Mouse (Mus musculus) left cerebral cortex, adult 2 months (tissue): ENCODE results near the gene Anxa6. TPM values are rescaled to one million over a fixed set of nuclear protein-coding genes. Genes with fewer than 3 reads are reported as not detected.
A peak's percentile ranks its signal among the peaks of the same experiment; 100 is the strongest.

Source experiments
- DNase-seq, 2 experiments: peaks; one replicate each; pipeline ENCODE4 v3.0.0; 2021 to 2022; ENCODE audit warnings: low spot score in 2 of 2, mixed read lengths in 1 of 2; ENCODE audit errors: extremely low spot score in 1 of 2
- H3K27ac ChIP-seq: fragments of 200-600 bp; 2 replicates; pipeline ENCODE4 v1.8.1; 2022
- H3K4me3 ChIP-seq: fragments of 200-600 bp; 2 replicates; pipeline ENCODE4 v1.8.1; 2022
- CTCF ChIP-seq: fragments of 200-600 bp; IDR thresholded peaks from 2 replicates; pipeline ENCODE4 v1.8.1; 2022; ENCODE audit warnings: antibody characterized with exemption, mild to moderate bottlenecking, moderate library complexity
- intact Hi-C: fragments of 180-260 bp; cut with DNase I; formaldehyde crosslinking; loops from one replicate; pipeline ENCODE4 v1.15.1; 2025
- long read RNA-seq, 2 experiments: library from polyadenylated mRNA; stranded (forward); transcript quantifications; one replicate each; pipeline ENCODE4 v2.0.0; 2021; ENCODE audit warnings: borderline mapping rate in 2 of 2
- total RNA-seq, 2 experiments: library from RNA; stranded (reverse); gene quantifications; 2 replicates each; pipeline ENCODE4 v1.2.3; 2021

Anxa6 gene
- 10 to 100 TPM; 85.5 to 86.7 TPM for total RNA-seq
- long read RNA-seq, experiment 1, transcript Anxa6-201 (25 exons, 2,471 nt): minor isoform, 28 of 124 reads
- long read RNA-seq, experiment 1, transcript Anxa6-202 (26 exons, 2,489 nt): major isoform, 80 of 124 reads
- long read RNA-seq, experiment 1, partial matches to known transcripts: 4 of 124 reads
- long read RNA-seq, experiment 1, other reads (novel, unspliced or antisense): 12 of 124 reads
- long read RNA-seq, experiment 2, transcript Anxa6-202 (26 exons, 2,489 nt): major isoform, 53 of 91 reads
- long read RNA-seq, experiment 2, transcript Anxa6-201 (25 exons, 2,471 nt): minor isoform, 18 of 91 reads
- long read RNA-seq, experiment 2, partial matches to known transcripts: 11 of 91 reads
- long read RNA-seq, experiment 2, other reads (novel, unspliced or antisense): 9 of 91 reads

DNA sequence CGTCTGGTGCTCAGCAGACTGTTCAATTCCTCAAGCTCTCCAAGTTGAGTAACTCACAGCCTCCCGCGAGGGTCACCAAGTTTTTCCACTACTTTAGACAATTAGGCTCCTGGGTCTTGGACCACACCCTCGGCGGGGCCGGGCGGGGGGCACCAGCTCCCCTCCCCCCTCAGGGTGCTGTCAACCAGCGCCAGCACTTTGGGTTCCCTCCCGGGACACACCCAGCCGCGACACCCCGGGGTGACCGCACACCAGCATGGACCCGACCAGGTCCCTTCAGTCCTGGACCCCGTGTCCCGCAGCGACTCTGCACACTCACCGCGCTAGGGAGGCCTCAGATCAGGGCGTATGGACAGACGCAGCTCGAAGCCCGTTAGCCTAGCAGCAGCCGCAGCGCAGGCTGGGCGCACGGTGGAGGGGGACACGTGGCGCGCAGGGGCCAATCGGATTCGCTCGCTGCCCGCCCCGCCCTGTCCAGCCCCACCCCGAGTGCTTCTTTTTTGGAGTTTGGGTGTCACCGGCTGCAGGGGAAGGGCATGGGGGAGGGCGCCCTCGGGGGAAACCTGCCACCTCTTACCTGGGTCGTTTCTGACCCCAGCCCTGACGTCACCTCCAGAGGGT lies at the start of gene Anxa6:
TSS of gene Anxa6 (minus strand) at position 406 of the 621 bp plus-strand sequence.
- no peak for TF ChIP-seq CTCF

DNA sequence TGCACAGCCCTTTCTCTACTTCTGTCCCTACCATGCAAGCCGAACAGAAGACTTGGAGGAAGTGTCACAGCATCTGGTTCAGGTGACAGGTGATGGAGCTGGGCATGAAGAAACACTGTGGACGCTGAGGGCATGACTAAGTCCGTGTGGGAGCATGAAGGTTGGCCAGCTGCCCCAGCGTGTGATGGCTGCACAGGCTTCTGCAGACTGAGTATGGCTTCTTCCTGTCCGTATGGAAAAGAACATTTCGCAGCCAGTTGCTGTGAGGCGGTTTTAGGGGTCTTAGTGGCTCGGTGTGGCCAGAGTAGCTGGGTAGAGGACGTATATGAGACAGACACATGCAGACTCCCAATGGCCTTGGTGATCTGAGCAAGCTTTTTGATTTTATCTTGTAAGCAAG lies 48.0 kb upstream of the Anxa6 start:
- intact Hi-C loops: no loop called here
- Histone ChIP-seq H3K27ac (no peak overlapping the region), H3K4me3 (no peak overlapping the region)
- DNase-seq: no peak
- TF ChIP-seq CTCF: no peak

More for the DNA sequence above, at the start of gene Anxa6:
- intact Hi-C loops: no loop called here
- Histone ChIP-seq H3K27ac (peak within 1 kb of the TSS; percentile 79), H3K4me3 (peak within 1 kb of the TSS; percentile 89)
- peak; percentile 81 to 83 for DNase-seq

DNA sequence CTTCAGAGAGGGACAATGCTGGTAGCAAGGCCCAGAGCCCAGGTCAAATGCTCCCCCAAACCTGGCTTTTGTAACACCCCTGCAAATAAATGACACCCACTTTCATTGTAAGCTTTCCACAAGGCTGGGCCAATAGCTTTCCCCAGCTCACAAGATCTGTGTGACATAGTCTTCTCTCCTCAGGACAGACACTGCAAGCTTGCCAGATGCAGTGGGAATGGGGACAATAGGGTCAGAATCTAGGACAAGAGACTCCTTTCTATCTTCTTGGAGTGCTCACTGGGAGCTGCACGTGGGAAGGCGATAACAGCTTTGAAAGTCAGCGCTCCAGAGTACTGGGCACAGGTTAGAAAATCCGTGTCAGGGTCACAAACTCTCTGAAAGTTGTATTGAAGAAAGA lies 45.9 kb upstream of the Anxa6 start:
- DNase-seq: no peak
- intact Hi-C loops: loop anchor here (10.0 kb wide), 1 partner anchor 194 kb away; no protein-coding TSS in a partner anchor
- Histone ChIP-seq H3K27ac (no peak overlapping the region), H3K4me3 (no peak overlapping the region)
- no peak for TF ChIP-seq CTCF

DNA sequence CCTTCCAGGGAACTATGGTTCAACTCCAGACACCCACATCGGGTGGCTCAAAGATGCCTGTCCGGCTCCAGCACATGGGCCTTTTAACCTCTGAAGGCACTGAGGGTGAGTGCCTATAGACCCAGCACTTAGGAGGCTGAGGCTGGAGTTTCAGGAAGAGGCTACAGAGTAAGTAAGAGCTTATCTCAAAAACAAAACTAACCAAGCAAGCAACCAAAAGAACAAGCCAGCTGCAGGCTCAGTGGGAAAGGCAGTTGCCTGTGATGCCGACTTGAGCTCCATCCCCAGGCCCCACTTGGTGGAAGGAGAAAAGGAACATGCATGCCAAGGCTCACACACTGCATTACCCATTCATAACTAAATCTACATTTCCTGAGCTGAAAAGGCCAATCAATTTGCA lies 45.3 kb upstream of the Anxa6 start:
- Histone ChIP-seq H3K4me3 (no peak overlapping the region), H3K27ac (no peak overlapping the region)
- DNase-seq: no peak
- intact Hi-C loops: loop anchor here (10.0 kb wide), 1 partner anchor 194 kb away; no protein-coding TSS in a partner anchor
- no peak for TF ChIP-seq CTCF

DNA sequence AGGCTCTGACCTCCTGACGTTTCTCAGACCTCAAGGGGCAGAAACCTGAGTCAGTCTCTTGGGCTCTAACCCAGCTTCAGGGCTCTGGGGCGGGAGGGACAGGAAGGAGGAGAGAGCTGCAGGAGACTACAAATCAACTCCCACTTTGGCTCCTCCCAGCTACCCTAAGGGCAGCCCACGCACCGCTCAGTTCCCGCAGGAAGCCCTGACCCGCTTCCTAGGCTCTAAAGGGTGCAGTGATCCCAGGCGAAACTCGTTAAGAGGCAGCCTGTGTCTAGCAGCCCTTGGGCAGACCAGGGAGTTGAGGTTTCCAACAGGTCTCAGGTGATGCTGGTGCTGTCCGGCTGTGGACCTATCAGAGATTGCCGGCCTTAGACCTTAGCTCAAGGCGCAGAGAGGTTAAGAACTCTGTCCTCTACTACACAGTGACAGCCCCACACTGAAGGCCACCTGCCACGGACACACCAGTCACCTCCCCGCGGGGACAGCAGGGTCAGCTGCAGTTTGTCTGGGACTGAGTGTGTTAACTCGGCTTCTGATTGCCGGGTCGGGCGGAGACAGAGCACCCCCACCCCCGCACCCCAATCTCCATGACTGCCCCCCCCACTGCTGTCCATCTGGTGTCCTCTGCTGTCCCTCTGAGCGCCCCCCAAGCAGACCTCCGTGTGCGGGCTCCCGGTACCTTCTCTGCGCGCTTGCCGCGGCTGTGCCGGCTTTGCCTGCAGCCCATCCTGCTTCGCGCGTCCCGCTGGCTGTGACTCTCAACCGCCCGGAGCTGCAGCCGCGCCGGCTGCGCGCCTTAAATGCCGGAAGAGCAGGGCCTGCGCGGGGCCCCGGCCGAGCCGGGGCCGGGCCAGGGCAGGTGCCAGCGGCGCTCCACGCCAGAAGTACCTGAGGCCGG lies 44.3 kb upstream of the Anxa6 start, which contains the start of gene Ccdc69:
TSS of gene Ccdc69 (minus strand) at position 801 of the 901 bp plus-strand sequence.
- Histone ChIP-seq H3K27ac (no peak within 1 kb of the TSS), H3K4me3 (peak within 1 kb of the TSS; percentile 42)
- intact Hi-C loops: loop anchor here (10.0 kb wide), 1 partner anchor 193 kb away; no protein-coding TSS in a partner anchor
- peak in 1 of 2 experiments; percentile 21 for DNase-seq
- TF ChIP-seq CTCF: no peak

DNA sequence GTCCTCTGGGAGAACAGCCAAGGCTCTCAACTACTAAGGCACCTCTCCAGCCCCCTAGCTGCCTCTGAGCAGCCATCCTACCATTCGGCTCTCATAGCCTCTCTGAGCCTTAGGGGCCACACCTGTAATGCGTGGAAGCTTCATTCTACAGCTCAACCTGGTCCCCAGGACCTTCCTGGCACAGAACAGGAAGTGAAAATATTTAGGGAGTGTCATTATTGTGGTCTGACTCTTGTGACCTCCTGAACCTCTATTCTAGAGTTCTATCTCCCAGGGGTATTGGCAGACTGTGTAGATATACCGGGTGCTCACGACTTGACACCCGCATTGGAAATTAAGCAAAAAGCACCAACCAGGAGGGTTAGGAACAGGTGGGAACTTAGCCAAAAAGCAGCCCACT lies 43.0 kb upstream of the Anxa6 start:
- no peak overlapping the region for H3K27ac ChIP-seq
- no peak overlapping the region for H3K4me3 ChIP-seq
- no peak for TF ChIP-seq CTCF
- intact Hi-C loops: loop anchor here (10.0 kb wide), 1 partner anchor 191 kb away; no protein-coding TSS in a partner anchor
- DNase-seq: no peak

DNA sequence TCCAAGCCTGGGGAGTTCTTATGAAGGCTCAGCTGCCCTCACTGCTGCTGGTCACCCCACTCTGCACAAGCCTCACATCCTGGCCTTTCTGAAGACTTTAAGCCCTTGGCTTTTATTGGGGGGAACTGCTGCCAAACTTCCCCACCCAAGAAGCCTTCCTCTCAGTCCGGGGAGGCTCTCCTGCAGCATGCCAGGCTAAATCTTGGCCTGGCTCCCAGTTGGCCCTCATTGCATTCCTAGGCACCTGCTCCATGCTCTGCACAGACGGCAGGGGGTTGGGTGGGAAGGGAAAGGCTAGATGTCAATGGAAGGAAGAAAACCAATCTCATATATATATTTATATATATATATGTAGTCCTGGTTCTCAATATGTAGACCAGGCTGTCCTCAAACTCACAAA lies 42.4 kb upstream of the Anxa6 start:
- no peak for TF ChIP-seq CTCF
- Histone ChIP-seq H3K4me3 (no peak overlapping the region), H3K27ac (no peak overlapping the region)
- no peak for DNase-seq
- intact Hi-C loops: loop anchor here (10.0 kb wide), 1 partner anchor 191 kb away; no protein-coding TSS in a partner anchor

DNA sequence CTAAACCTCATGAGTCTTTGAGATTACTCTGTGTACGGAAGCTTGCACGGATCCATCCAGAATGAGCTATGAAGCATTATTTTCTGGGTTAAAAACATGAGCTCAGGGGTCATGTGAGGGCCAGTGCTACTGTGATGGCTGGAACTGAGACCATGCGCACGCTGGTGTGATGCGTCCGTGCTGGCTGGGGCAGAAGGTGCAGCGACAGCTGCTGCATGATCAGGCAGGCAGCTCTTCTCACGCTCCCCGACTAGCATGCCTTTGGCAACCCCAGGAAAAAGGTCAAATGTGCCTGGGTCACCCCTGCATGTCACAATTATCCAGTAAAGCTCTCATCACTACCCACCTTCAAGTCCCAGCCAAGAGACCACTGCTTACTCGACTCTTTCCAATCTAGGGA lies 39.9 kb upstream of the Anxa6 start:
- Histone ChIP-seq H3K4me3 (no peak overlapping the region), H3K27ac (no peak overlapping the region)
- intact Hi-C loops: loop anchor here (10.0 kb wide), 1 partner anchor 188 kb away; no protein-coding TSS in a partner anchor
- TF ChIP-seq CTCF: no peak
- no peak for DNase-seq

DNA sequence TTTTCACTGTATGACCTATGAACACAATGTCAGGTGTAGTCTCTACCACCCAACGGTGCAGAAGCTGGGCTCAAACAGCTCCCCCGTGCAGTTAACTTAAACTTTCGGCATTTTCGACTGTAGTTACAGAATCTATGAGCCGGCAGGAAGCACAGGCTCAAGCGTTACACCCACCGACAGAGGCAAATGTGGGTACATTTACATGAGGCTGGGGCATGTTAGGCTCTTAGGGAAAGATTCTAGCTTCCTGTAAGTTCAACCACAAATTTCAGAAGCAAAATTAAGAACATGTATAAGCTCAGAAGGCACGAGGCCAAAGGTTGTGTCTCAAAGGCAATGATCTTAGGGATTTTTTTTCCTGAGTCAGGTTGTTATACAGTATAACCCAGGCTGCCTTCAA lies 39.2 kb upstream of the Anxa6 start:
- no peak overlapping the region for H3K4me3 ChIP-seq
- no peak overlapping the region for H3K27ac ChIP-seq
- no peak for TF ChIP-seq CTCF
- DNase-seq: no peak
- intact Hi-C loops: loop anchor here (10.0 kb wide), 1 partner anchor 188 kb away; no protein-coding TSS in a partner anchor

DNA sequence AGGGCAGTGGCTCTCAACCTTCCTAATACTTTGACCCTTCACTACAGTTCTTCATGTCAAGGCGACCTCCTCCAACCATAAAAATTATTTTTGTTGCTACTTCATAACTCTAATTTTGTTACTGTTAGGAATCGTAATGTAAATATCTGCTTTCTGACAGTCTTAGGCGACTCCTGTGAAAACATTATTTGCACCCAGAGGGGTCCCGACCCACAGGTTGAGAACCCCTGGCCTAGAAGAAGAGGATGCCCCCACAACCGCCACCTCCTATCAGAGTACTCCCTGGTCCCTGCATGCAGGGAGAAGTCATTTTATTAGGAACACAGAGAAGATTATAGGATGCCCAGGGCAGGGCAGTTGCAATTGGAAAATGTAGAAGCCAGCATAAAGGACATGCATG lies 38.1 kb upstream of the Anxa6 start:
- no peak for TF ChIP-seq CTCF
- Histone ChIP-seq H3K27ac (no peak overlapping the region), H3K4me3 (no peak overlapping the region)
- no peak for DNase-seq
- intact Hi-C loops: loop anchor here (10.0 kb wide), 1 partner anchor 187 kb away; no protein-coding TSS in a partner anchor

DNA sequence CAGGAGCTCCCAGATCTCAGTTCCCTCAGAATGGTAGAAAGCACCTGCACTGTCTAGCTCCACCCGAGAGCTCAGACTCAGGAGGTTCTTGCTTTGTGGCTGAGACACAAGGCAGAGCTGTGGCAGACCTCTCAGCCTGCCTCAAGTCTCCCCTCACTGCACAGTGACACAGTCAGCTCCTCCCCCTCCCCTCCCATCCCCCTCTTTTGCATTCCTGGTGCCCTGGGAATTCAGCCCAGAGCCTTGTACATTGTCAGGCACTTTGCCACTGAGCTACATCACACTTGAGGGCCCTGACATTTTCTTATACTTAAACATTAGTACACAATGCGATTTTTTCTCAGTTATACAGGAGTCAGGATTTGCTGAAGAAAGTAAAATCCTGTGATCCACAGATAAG lies 35.8 kb upstream of the Anxa6 start:
- intact Hi-C loops: no loop called here
- no peak overlapping the region for H3K4me3 ChIP-seq
- no peak for TF ChIP-seq CTCF
- H3K27ac ChIP-seq: no peak overlapping the region
- DNase-seq: no peak
